In genomic region chr11:63973973-63974372, GRCm38 (mm10) we compare ENCODE assay signal across 15 mouse cellular contexts.
"Had no signal": no experiment of that assay in that cellular context is flagged by ENCODE, and none has a peak within 500 bp of the region (broad histone marks: within the 10 kb centered on the region; RNA-seq: fewer than 3 reads in every experiment).

No protein-coding gene starts in this region.

- H3K4me3 ChIP-seq: kidney, embryonic 15.5 days; left cerebral cortex, adult 2 months; limb, embryonic 10.5 days; liver, embryonic 15.5 days; lung, embryonic 15.5 days; midbrain, embryonic 13.5 days; neural tube, embryonic 13.5 days had no signal

- DNase-seq: kidney, adult 2 months; kidney, postnatal 14 days; retina, postnatal 1 day; right cerebral cortex, postnatal 14 days; thymus, adult 18-20 months; thymus, postnatal 25 days had no signal

- H3K9ac ChIP-seq: kidney, embryonic 15.5 days; liver, embryonic 15.5 days; lung, embryonic 15.5 days; midbrain, embryonic 13.5 days; neural tube, embryonic 13.5 days had no signal

- ATAC-seq: intestine, embryonic 16.5 days; midbrain, embryonic 13.5 days had no signal

- H3K27ac ChIP-seq: kidney, embryonic 15.5 days; left cerebral cortex, adult 2 months; limb, embryonic 10.5 days; liver, embryonic 15.5 days; lung, embryonic 15.5 days; midbrain, embryonic 13.5 days; neural tube, embryonic 13.5 days had no signal

- H3K9me3 ChIP-seq: kidney, embryonic 15.5 days; limb, embryonic 10.5 days; liver, embryonic 15.5 days; lung, embryonic 15.5 days; midbrain, embryonic 13.5 days; neural tube, embryonic 13.5 days had no signal

- H3K4me2 ChIP-seq: kidney, embryonic 15.5 days; liver, embryonic 11.5 days; liver, embryonic 15.5 days; lung, embryonic 15.5 days; midbrain, embryonic 13.5 days; neural tube, embryonic 13.5 days had no signal

- H3K27me3 ChIP-seq: kidney, embryonic 15.5 days; liver, embryonic 15.5 days; lung, embryonic 15.5 days; midbrain, embryonic 13.5 days; neural tube, embryonic 13.5 days had no signal

- H3K36me3 ChIP-seq: lung, embryonic 15.5 days had no signal
